Mouse (Mus musculus) ES-E14 (cell line): Measurements from ENCODE around the gene Olfr802. TPM values are rescaled to one million over a fixed set of nuclear protein-coding genes. Genes with fewer than 3 reads are reported as not detected.

Experiments
- DNase-seq: peaks from one replicate; pipeline ENCODE4 v3.0.0-alpha.2; 2013; ENCODE audit warnings: low read depth, low spot score
- H3K27ac ChIP-seq: 2 replicates; pipeline ENCODE4 v1.5.1; 2012; ENCODE audit warnings: low read depth, mild to moderate bottlenecking, low read length, moderate library complexity, mixed read lengths; ENCODE audit not compliant: poor library complexity, insufficient read depth, severe bottlenecking
- H3K36me3 ChIP-seq: 2 replicates; pipeline ENCODE4 v1.6.1; 2012; ENCODE audit warnings: mild to moderate bottlenecking, low read length, moderate library complexity, mixed read lengths; ENCODE audit not compliant: control insufficient read depth, poor library complexity, insufficient read depth, severe bottlenecking
- H3K4me1 ChIP-seq, 2 experiments: fragments of 150-350 bp in 1 of 2; sonication (generic) in 1 of 2; 2 replicates each; pipeline ENCODE4 v1.6.1; 2012; ENCODE audit warnings: low read length in 2 of 2, mild to moderate bottlenecking in 1 of 2, mixed read lengths in 1 of 2; ENCODE audit not compliant: control insufficient read depth in 2 of 2, insufficient read depth in 2 of 2, poor library complexity in 1 of 2
- H3K4me3 ChIP-seq, 2 experiments: fragments of 150-350 bp in 1 of 2; sonication (generic) in 1 of 2; 2 replicates each; pipeline ENCODE4 v1.5.1; 2012; ENCODE audit warnings: low read length in 2 of 2, low read depth in 1 of 2, mild to moderate bottlenecking in 1 of 2, mixed read lengths in 1 of 2; ENCODE audit not compliant: insufficient read depth in 1 of 2, poor library complexity in 1 of 2, severe bottlenecking in 1 of 2
- H3K9ac ChIP-seq: 2 replicates; pipeline ENCODE4 v1.6.1; 2012; ENCODE audit warnings: low read depth, mild to moderate bottlenecking, low read length, mixed read lengths; ENCODE audit not compliant: poor library complexity, insufficient read depth, severe bottlenecking
- H3K9me3 ChIP-seq: fragments of 150-350 bp; sonication (generic); 2 replicates; pipeline ENCODE4 v1.6.1; 2012; ENCODE audit warnings: low read depth, mild to moderate bottlenecking, low read length; ENCODE audit not compliant: control insufficient read depth, insufficient read depth
- CHD2 ChIP-seq: IDR thresholded peaks from 2 replicates; pipeline ENCODE4 v1.6.1; 2014; ENCODE audit warnings: mild to moderate bottlenecking, low read depth, low read length, inconsistent platforms
- HCFC1 ChIP-seq: IDR thresholded peaks from 2 replicates; pipeline ENCODE4 v1.6.1; 2012; ENCODE audit warnings: low read length, inconsistent platforms, borderline replicate concordance; ENCODE audit not compliant: insufficient read depth
- MAFK ChIP-seq: IDR thresholded peaks from 2 replicates; pipeline ENCODE4 v1.6.1; 2014; ENCODE audit warnings: mild to moderate bottlenecking, low read depth, low read length, inconsistent platforms; ENCODE audit not compliant: insufficient read depth
- ZC3H11A ChIP-seq: IDR thresholded peaks from 2 replicates; pipeline ENCODE4 v1.6.1; 2012; ENCODE audit warnings: low read depth, mild to moderate bottlenecking, inconsistent platforms, low read length, borderline replicate concordance
- ZNF384 ChIP-seq: IDR thresholded peaks from 2 replicates; pipeline ENCODE4 v1.6.1; 2012; ENCODE audit warnings: low read depth, low read length, inconsistent platforms
- in situ Hi-C, 2 experiments: fragments of 600-800 bp; cut with MboI; formaldehyde crosslinking; loops; one replicate each; pipeline ENCODE4 v1.15.1; 2025; ENCODE audit warnings: low sequenced_read_pairs in 2 of 2, inconsistent platforms in 1 of 2; ENCODE audit not compliant: unreplicated experiment in 2 of 2
- total RNA-seq: library from RNA; depleted of rRNA; stranded (reverse); fragments of 300-350 nt; gene quantifications from 2 replicates; pipeline ENCODE4 v1.2.3, GENCODE M21; 2012; rRNA removed

Gene Olfr802
- total RNA-seq, 1 experiment: not detected

DNA sequence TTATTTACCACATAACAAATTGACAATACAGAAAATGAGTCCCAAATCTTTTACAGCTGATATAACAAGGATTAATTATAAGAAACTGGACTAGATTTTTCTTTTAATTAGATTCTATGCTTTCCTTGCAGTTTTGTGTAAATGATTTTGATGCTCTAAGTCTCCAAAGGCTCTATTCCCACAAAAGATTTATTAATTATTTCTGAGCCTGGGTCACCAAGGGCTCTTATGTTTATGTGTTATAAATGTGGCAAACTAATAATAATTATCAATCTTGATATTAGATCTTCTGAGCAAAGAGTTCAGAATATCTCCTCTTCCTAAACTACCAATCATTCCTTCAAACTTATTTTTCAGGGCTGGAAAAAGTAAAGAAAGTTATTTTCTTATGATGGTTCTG lies 30.6 kb downstream of the Olfr802 start, which contains the start of gene Olfr800:
TSS of gene Olfr800 (plus strand) at position 301 of the 400 bp plus-strand sequence.
- H3K4me3 ChIP-seq: no peak within 1 kb of the TSS
- no peaks in the 10 kb centered on the region for H3K36me3 ChIP-seq
- no peak within 1 kb of the TSS for H3K9ac ChIP-seq
- in situ Hi-C loops: no loop called here
- no peaks in the 10 kb centered on the region for H3K4me1 ChIP-seq
- no peaks in the 10 kb centered on the region for H3K9me3 ChIP-seq
- no peak for TF ChIP-seq ZC3H11A
- no peak for TF ChIP-seq MAFK
- no peak for TF ChIP-seq CHD2
- no peak for TF ChIP-seq HCFC1
- TF ChIP-seq ZNF384: no peak
- no peak within 1 kb of the TSS for H3K27ac ChIP-seq
- DNase-seq: no peak

GRCm38 (mm10) chr10:129651763-129652162 lies 36.2 kb downstream of the Olfr802 start:
- Histone ChIP-seq H3K4me1 (no peaks in the 10 kb centered on the region), H3K9ac (no peak overlapping the region), H3K4me3 (no peak overlapping the region), H3K27ac (no peak overlapping the region), H3K9me3 (no peaks in the 10 kb centered on the region), H3K36me3 (no peaks in the 10 kb centered on the region)
- TF ChIP-seq CHD2: no peak
- TF ChIP-seq ZC3H11A: no peak
- TF ChIP-seq HCFC1: no peak
- TF ChIP-seq MAFK: no peak
- TF ChIP-seq ZNF384: no peak
- no peak for DNase-seq
- in situ Hi-C loops: no loop called here

DNA sequence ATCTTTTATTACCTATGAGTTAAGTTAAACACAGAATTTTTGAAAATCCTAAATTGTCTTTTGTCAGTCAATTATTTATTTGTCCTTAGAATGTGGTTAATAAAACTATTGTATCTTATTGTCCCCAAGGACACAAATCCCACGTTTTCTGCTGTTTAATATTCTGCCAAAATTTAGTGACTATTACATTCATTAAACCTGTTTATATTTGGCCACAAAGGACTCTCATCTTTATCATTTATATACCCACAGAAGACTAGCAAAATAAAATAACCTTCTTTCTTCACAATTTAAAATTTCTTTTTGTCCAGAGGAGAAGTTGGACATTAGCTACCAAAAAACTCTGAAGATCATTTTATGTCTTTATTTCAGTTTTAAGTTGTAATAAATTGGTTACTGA lies 50.8 kb downstream of the Olfr802 start, which contains the start of gene Olfr799:
TSS of gene Olfr799 (plus strand) at position 301 of the 400 bp plus-strand sequence.
- Histone ChIP-seq H3K4me3 (no peak within 1 kb of the TSS), H3K36me3 (no peaks in the 10 kb centered on the region), H3K9me3 (no peaks in the 10 kb centered on the region), H3K4me1 (no peaks in the 10 kb centered on the region), H3K27ac (no peak within 1 kb of the TSS), H3K9ac (no peak within 1 kb of the TSS)
- in situ Hi-C loops: no loop called here
- no peak for TF ChIP-seq ZNF384
- no peak for TF ChIP-seq MAFK
- TF ChIP-seq ZC3H11A: no peak
- no peak for TF ChIP-seq HCFC1
- TF ChIP-seq CHD2: no peak
- DNase-seq: no peak

- Histone ChIP-seq H3K9me3 (no peaks in the 10 kb centered on the region), H3K9ac (no peak within 1 kb of the TSS), H3K4me1 (no peaks in the 10 kb centered on the region), H3K4me3 (no peak within 1 kb of the TSS), H3K27ac (no peak within 1 kb of the TSS), H3K36me3 (no peaks in the 10 kb centered on the region)
- DNase-seq: no peak
- no peak for TF ChIP-seq ZC3H11A
- no peak for TF ChIP-seq HCFC1
- no peak for TF ChIP-seq ZNF384
- TF ChIP-seq CHD2: no peak
- TF ChIP-seq MAFK: no peak
- in situ Hi-C loops: no loop called here
Observed at GRCm38 (mm10) chr10:129627834-129628233, 60.1 kb downstream of the Olfr802 start, which contains the start of gene Olfr798. Olfr798 (minus strand) TSS chr10:129627934.

Other genes starting within 250 kb of the Olfr802 start
- gene Olfr787, start 226.3 kb downstream of the Olfr802 start, total RNA-seq: 0.62 and 0.95 TPM in 2 replicates
- 0.05 TPM in 1 of 2 replicates, not detected in the other for gene Olfr788, start 217.2 kb downstream of the Olfr802 start, total RNA-seq
- not detected in 2 replicates for gene Olfr789, start 203.4 kb downstream of the Olfr802 start, total RNA-seq
- not detected in 2 replicates for gene Olfr790, start 189.7 kb downstream of the Olfr802 start, total RNA-seq
- not detected in 2 replicates for gene Olfr791, start 166.4 kb downstream of the Olfr802 start, total RNA-seq
- gene Olfr792, start 149.0 kb downstream of the Olfr802 start, total RNA-seq: not detected in 2 replicates
- gene Olfr794, start 120.5 kb downstream of the Olfr802 start, total RNA-seq: not detected in 2 replicates
- gene Olfr796, start 75.6 kb downstream of the Olfr802 start, total RNA-seq: not detected in 2 replicates
- gene Olfr798, start 60.2 kb downstream of the Olfr802 start, total RNA-seq: not detected in 2 replicates
- not detected in 2 replicates for gene Olfr799, start 50.7 kb downstream of the Olfr802 start, total RNA-seq
- gene Olfr800, start 30.5 kb downstream of the Olfr802 start, total RNA-seq: not detected in 2 replicates
- gene Olfr801, start 14.3 kb downstream of the Olfr802 start, total RNA-seq: not detected in 2 replicates
- not detected in 2 replicates for gene Olfr803, start 6.1 kb upstream of the Olfr802 start, total RNA-seq
- gene Olfr804, start 15.0 kb upstream of the Olfr802 start, total RNA-seq: not detected in 2 replicates
- not detected in 2 replicates for gene Olfr805, start 41.2 kb upstream of the Olfr802 start, total RNA-seq
- gene Olfr806, start 53.8 kb upstream of the Olfr802 start, total RNA-seq: not detected in 2 replicates
- gene Olfr807, start 69.6 kb upstream of the Olfr802 start, total RNA-seq: not detected in 2 replicates
- gene Olfr808, start 77.3 kb upstream of the Olfr802 start, total RNA-seq: not detected in 2 replicates
- gene Olfr809, start 86.5 kb upstream of the Olfr802 start, total RNA-seq: not detected in 2 replicates
- gene Olfr810, start 106.7 kb upstream of the Olfr802 start, total RNA-seq: not detected in 2 replicates
- not detected in 2 replicates for gene Olfr811, start 116.2 kb upstream of the Olfr802 start, total RNA-seq
- not detected in 2 replicates for gene Olfr812, start 157.9 kb upstream of the Olfr802 start, total RNA-seq
- not detected in 2 replicates for gene Olfr813, start 167.2 kb upstream of the Olfr802 start, total RNA-seq
- gene Olfr814, start 191.7 kb upstream of the Olfr802 start, total RNA-seq: 0.22 and 0.26 TPM in 2 replicates
- 0.58 and 0.63 TPM in 2 replicates for gene Olfr815, start 217.7 kb upstream of the Olfr802 start, total RNA-seq
- gene Olfr816, start 227.4 kb upstream of the Olfr802 start, total RNA-seq: not detected in 2 replicates